Mouse (Mus musculus): Measurements from ENCODE around the gene Bex1.

DNA sequence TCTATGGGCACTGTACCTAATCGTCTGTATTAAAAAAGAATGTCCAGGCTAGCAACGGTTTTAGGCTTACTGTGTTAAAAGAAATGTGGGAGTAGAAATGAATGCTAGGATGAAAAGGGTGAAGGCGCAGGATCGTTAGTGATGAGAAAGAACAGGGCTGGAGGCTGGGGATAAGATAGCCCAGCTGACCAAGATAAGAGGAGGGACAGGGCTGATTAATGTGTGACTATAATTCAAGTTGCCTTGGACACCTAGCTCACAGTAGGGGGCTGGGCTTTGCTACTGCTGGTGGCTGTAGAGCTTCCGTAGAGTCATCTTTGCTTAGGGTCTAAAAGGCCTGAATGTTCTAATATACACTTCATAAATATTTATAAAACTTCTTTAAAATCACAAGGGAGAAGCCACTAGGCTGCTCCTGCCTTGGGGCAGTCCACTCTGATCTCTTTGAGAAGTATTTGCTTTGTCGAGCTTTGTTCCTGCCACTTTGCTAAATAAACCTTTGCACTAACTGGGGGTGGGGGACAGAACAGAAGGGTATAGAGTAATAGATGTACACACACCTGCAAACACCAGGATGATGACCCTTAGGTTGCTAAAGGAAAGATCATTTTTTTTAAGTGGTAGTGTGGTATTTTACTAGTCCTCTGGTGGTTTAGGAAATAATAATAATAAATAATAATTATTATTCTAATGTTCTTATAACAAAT lies 36.9 kb upstream of the Bex1 start:
- TF ChIP-seq EP300 (IDR thresholded peaks at IDR 0.05), result no peak
- TF ChIP-seq CTCF (IDR thresholded peaks at IDR 0.05), result no peak

Measured in lung, postnatal 0 days (tissue).